Mouse (Mus musculus) cortical plate, adult 2 months (tissue): ENCODE measurements around the gene Sirt3.

Experiments
- CTCF ChIP-seq: fragments of 200-500 bp; IDR thresholded peaks from 2 replicates; pipeline ENCODE4 v1.5.1; 2011; ENCODE audit warnings: mild to moderate bottlenecking, control low read depth, low read length; ENCODE audit not compliant: insufficient read depth; ENCODE audit errors: extremely low read depth
- POLR2A ChIP-seq: fragments of 200-500 bp; IDR thresholded peaks from 2 replicates; pipeline ENCODE4 v1.6.1; 2011; ENCODE audit warnings: mild to moderate bottlenecking, low read length, control low read depth; ENCODE audit not compliant: insufficient read depth; ENCODE audit errors: extremely low read depth

GRCm38 (mm10) chr7:140840750-140841735, 41.1 kb downstream of the Sirt3 start:
- TF ChIP-seq CTCF = no peak
- no peak for TF ChIP-seq POLR2A
